Mouse (Mus musculus): ENCODE measurements around the gene Tuba1b. TPM values are rescaled to one million over a fixed set of nuclear protein-coding genes. Genes with fewer than 3 reads are reported as not detected.

Gene Tuba1b
- polyA plus RNA-seq, 1 experiment from 2014 or later: 423 TPM

DNA sequence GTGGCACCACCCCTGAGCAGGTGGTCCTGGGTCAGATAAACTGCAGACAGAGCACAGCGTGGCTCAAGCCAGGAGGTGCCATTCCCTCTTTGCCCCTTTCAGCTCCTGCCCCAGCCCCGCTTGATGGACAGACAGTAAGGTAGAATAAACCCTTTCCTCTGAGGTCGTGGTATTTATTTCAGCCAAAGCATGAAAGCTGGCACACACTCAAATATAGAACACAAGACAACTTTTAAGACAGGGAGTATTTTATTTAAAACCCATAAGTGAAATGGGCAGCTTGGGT lies 15.2 kb upstream of the Tuba1b start:
- 79% methylated on average over 3 of the region's 3 CpGs for WGBS (ENCODE audit: insufficient replicate concordance)
- peaks cover 5% of the 10 kb centered on the region; the same call in 1 of the 2 replicates for H3K4me1 ChIP-seq (ENCODE audit: insufficient read depth)
- H3K9ac ChIP-seq (replicated peaks): no peak overlapping the region
- no peaks in the 10 kb centered on the region for H3K9me3 ChIP-seq (ENCODE audit: low read length)
- H3K36me3 ChIP-seq (replicated peaks; ENCODE audit: insufficient read depth, low read length): no peaks in the 10 kb centered on the region
- ATAC-seq (no peak), DNase-seq (no peak)
- H3K4me2 ChIP-seq (ENCODE audit: low read depth, low read length): no peak overlapping the region
- TF ChIP-seq CTCF (IDR thresholded peaks at IDR 0.05; ENCODE audit: low read depth) (no peak), EP300 (IDR thresholded peaks at IDR 0.05; ENCODE audit: low read depth) (no peak)
- H3K27ac ChIP-seq (ENCODE audit: low read depth): no peak overlapping the region
- H3K4me3 ChIP-seq (ENCODE audit: low read depth, low read length): no peak overlapping the region
- H3K27me3 ChIP-seq (ENCODE audit: insufficient read depth, low read length): peaks cover 10% of the 10 kb centered on the region; the same call in 1 of the 2 replicates

DNA sequence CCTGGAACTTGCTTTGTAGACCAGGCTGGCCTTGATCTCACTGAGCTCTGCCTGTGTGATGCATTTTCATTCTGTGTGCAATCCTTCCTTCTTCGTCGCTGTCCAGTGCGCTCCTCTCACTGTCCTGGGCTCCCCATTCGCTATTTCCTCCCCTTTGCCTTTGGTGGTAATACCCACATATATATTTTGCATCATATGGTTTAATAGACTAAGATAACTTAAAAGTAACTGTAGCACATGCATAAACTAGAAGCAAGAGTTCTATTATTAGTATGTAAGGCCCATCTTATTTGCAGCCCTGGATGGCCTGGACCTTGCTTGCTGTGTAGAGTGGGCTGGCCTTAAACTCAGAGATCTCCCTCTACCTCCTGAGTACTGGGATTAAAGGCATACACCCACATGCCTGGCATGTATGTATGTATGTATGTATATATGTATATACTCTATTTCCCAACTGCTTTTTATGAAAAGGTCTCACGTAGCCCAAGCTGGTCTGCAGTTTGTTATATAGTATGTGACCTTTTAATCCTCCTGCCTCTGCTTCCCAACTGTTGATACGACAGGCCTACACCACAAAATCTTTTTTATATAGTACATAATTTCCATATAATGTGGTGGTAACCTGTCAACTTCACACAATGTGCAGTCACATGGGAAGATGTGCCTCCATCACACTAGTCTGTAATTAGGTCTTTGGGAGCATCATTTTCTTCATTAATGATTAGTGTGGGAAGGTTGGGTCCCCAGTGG lies 14.7 kb upstream of the Tuba1b start:
- 83% methylated on average over 6 of the region's 6 CpGs for WGBS (ENCODE audit: insufficient replicate concordance)
- no peak for DNase-seq
- Histone ChIP-seq H3K4me2 (ENCODE audit: low read depth, low read length) (no peak overlapping the region), H3K4me1 (ENCODE audit: insufficient read depth) (peaks cover 5% of the 10 kb centered on the region; the same call in 1 of the 2 replicates), H3K27me3 (ENCODE audit: insufficient read depth, low read length) (peaks cover 7% of the 10 kb centered on the region; the same call in 1 of the 2 replicates), H3K4me3 (ENCODE audit: low read depth, low read length) (no peak overlapping the region), H3K27ac (ENCODE audit: low read depth) (no peak overlapping the region), H3K9ac (replicated peaks) (no peak overlapping the region), H3K36me3 (replicated peaks; ENCODE audit: insufficient read depth, low read length) (no peaks in the 10 kb centered on the region), H3K9me3 (ENCODE audit: low read length) (no peaks in the 10 kb centered on the region)
- no peak for TF ChIP-seq CTCF (IDR thresholded peaks at IDR 0.05; ENCODE audit: low read depth)
- no peak for TF ChIP-seq EP300 (IDR thresholded peaks at IDR 0.05; ENCODE audit: low read depth)
- no peak for ATAC-seq

DNA sequence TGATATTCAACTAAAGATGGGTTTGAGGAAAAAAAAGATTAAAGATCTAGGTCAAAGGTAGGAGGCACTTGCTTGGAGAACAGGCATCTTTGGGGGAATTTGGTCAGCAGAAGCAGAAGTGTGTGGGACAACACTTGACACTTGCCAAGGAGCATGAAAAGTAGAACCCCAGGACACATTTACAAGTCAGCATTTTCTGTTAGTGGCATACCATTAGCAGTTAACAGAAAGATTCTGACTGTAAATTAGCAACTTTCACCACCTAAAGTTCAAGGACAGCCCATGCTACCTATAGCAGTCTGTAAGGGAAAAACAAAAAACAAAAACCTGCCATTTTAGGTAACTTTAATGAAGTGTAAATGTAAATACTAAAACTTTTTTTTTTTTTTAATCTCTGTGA lies 14.0 kb upstream of the Tuba1b start:
- H3K9me3 ChIP-seq (ENCODE audit: low read length): no peaks in the 10 kb centered on the region
- TF ChIP-seq EP300 (IDR thresholded peaks at IDR 0.05; ENCODE audit: low read depth) (no peak), CTCF (IDR thresholded peaks at IDR 0.05; ENCODE audit: low read depth) (no peak)
- no peak overlapping the region for H3K4me3 ChIP-seq (ENCODE audit: low read depth, low read length)
- no peak overlapping the region for H3K27ac ChIP-seq (ENCODE audit: low read depth)
- DNase-seq (no peak), ATAC-seq (no peak)
- peaks cover 3% of the 10 kb centered on the region; the same call in 1 of the 2 replicates for H3K4me1 ChIP-seq (ENCODE audit: insufficient read depth)
- H3K27me3 ChIP-seq (ENCODE audit: insufficient read depth, low read length): peaks cover under 1% of the 10 kb centered on the region; the same call in 1 of the 2 replicates
- H3K9ac ChIP-seq (replicated peaks): no peak overlapping the region
- no peak overlapping the region for H3K4me2 ChIP-seq (ENCODE audit: low read depth, low read length)
- H3K36me3 ChIP-seq (replicated peaks; ENCODE audit: insufficient read depth, low read length): no peaks in the 10 kb centered on the region

DNA sequence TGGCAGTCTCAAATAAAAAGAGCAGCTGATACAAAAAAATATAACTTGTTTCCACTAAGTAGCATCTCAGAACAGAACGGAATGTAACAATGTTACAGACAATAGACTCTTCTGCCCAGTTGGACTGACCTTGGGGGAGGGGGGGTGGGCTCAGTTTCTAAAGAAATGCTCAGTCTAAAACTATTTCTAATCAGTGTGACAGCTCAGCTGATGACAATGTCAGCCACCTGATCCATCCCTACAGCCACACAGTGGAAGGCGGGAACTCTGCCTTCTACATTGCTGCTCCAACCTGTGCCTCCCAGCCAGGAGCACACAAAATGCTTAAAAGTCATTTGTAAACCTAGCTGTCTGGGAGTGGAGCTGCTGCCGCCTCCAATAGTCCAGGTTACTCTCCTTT lies 13.5 kb upstream of the Tuba1b start:
- no peaks in the 10 kb centered on the region for H3K27me3 ChIP-seq (ENCODE audit: insufficient read depth, low read length)
- DNase-seq (no peak), ATAC-seq (no peak)
- H3K4me3 ChIP-seq (ENCODE audit: low read depth, low read length): no peak overlapping the region
- H3K4me1 ChIP-seq (ENCODE audit: insufficient read depth): peaks cover 2% of the 10 kb centered on the region; the same call in 1 of the 2 replicates
- H3K27ac ChIP-seq (ENCODE audit: low read depth): no peak overlapping the region
- 64% methylated on average over 3 of the region's 3 CpGs for WGBS (ENCODE audit: insufficient replicate concordance)
- no peak overlapping the region for H3K9ac ChIP-seq (replicated peaks)
- no peak overlapping the region for H3K4me2 ChIP-seq (ENCODE audit: low read depth, low read length)
- H3K9me3 ChIP-seq (ENCODE audit: low read length): no peaks in the 10 kb centered on the region
- H3K36me3 ChIP-seq (replicated peaks; ENCODE audit: insufficient read depth, low read length): no peaks in the 10 kb centered on the region
- no peak for TF ChIP-seq CTCF (IDR thresholded peaks at IDR 0.05; ENCODE audit: low read depth)
- TF ChIP-seq EP300 (IDR thresholded peaks at IDR 0.05; ENCODE audit: low read depth): no peak

DNA sequence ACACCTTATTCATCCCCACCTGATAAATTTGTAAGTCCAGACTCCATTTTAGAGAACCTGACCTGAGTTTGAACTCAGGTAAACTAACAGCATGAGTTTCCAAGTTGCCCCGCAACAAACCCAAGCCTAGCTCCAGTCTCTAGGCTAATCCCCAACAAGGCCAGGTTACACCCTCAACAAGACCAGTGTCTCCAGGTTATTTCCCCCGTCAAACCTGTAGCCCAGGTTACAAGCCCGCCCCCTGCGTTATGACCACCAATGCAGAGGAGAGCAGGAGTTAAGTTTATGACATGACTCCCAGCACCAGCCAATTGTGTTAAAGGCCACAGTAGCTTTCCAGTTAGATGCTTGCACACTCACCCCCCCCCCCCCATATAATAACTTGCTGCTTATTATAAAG lies 8.8 kb upstream of the Tuba1b start:
- H3K4me1 ChIP-seq (ENCODE audit: insufficient read depth): no peaks in the 10 kb centered on the region
- no peaks in the 10 kb centered on the region for H3K27me3 ChIP-seq (ENCODE audit: insufficient read depth, low read length)
- 80% methylated on average over 4 of the region's 4 CpGs for WGBS (ENCODE audit: insufficient replicate concordance)
- TF ChIP-seq EP300 (IDR thresholded peaks at IDR 0.05; ENCODE audit: low read depth): no peak
- no peak for TF ChIP-seq CTCF (IDR thresholded peaks at IDR 0.05; ENCODE audit: low read depth)
- no peak overlapping the region for H3K4me3 ChIP-seq (ENCODE audit: low read depth, low read length)
- H3K4me2 ChIP-seq (ENCODE audit: low read depth, low read length): no peak overlapping the region
- no peak overlapping the region for H3K9ac ChIP-seq (replicated peaks)
- no peak for ATAC-seq
- H3K36me3 ChIP-seq (replicated peaks; ENCODE audit: insufficient read depth, low read length): no peaks in the 10 kb centered on the region
- H3K9me3 ChIP-seq (ENCODE audit: low read length): no peaks in the 10 kb centered on the region
- H3K27ac ChIP-seq (ENCODE audit: low read depth): no peak overlapping the region
- DNase-seq: no peak

DNA sequence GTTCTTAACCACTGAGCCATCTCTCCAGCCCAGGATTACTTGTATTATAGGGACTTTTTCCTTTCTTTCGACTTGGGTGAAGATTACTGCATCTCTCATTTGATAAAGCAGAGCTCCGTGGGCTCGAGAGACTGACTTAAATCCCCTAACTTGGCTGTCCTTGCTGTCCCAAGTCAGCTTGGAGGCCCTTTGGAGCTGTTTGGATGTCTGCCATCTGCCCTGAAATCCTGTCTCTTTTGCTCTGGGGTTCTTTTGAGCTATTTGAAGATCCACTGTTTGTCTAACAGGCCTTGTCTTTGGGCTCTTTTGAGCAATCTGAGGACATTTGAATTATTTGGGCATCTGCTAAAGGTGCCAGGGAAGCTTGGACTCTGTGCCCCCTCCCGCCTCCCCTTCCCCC lies 7.7 kb upstream of the Tuba1b start:
- 85% methylated on average over 4 of the region's 4 CpGs for WGBS (ENCODE audit: insufficient replicate concordance)
- H3K36me3 ChIP-seq (replicated peaks; ENCODE audit: insufficient read depth, low read length): no peaks in the 10 kb centered on the region

More for the DNA sequence above, 7.7 kb upstream of the Tuba1b start:
- DNase-seq (no peak), ATAC-seq (no peak)
- TF ChIP-seq EP300 (IDR thresholded peaks at IDR 0.05; ENCODE audit: low read depth): no peak
- no peak for TF ChIP-seq CTCF (IDR thresholded peaks at IDR 0.05; ENCODE audit: low read depth)
- H3K27ac ChIP-seq (ENCODE audit: low read depth): no peak overlapping the region
- H3K9ac ChIP-seq (replicated peaks): no peak overlapping the region
- no peak overlapping the region for H3K4me2 ChIP-seq (ENCODE audit: low read depth, low read length)
- no peaks in the 10 kb centered on the region for H3K27me3 ChIP-seq (ENCODE audit: insufficient read depth, low read length)
- no peak overlapping the region for H3K4me3 ChIP-seq (ENCODE audit: low read depth, low read length)
- no peaks in the 10 kb centered on the region for H3K9me3 ChIP-seq (ENCODE audit: low read length)
- H3K4me1 ChIP-seq (ENCODE audit: insufficient read depth): no peaks in the 10 kb centered on the region
